Mouse (Mus musculus) spleen, adult 12 weeks (tissue): ENCODE results near the gene Wdfy3.

Experiments
- DNase-seq: peaks from one replicate; pipeline ENCODE4 v3.0.0; 2022; ENCODE audit warnings: low spot score

Wdfy3 gene

GRCm38 (mm10) chr5:102055130-102055641 lies 14.5 kb downstream of the Wdfy3 start:
- DNase-seq = no peak

DNA sequence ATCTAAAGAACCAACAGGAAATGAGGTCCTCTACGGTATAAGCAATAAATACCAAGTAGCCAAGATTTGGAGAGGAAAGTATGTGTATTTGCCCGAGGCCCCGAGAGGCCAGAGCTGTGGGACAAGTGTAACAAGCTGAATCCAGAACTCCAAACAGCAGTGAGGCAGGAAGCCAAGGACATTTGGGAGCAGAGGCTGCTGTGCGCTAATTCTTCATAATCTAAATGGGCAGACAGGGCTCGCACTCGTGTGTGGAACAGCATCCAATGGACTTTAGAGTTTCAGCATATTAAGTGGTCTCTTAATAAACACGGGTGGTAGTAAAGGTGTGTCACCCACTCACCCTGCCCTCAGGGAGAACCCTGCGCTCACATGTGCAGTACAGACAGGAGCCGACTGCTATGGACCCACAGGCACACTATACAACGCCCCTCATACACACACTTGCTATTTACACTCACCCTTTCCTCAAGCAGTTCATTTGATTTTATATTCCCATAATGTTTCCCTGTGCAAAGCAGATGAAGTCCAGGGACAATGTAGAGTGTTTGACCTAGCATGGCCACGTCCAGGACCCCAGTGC lies 15.1 kb downstream of the Wdfy3 start:
- DNase-seq = no peak

GRCm38 (mm10) chr5:102052906-102053305 lies 16.8 kb downstream of the Wdfy3 start:
- no peak for DNase-seq

DNA sequence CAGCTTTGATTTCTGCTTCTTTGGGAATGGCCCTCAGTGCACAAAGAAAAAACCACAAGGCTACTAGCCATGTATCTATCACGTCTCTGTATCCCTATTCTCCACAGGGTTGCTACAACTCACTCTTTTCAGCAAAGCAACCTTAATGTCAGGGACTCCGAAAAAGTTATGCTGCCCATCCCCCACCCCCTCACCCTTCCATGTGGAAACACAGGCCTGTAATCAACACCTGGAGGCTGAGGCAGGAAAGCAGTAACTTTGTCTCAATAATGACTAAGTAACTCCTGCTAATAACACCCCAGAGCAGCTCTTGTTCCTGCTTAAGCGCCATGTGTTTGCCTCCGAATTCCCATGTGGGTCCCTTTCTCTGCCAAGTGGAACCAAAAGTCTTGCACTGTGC lies 17.3 kb downstream of the Wdfy3 start:
- DNase-seq = no peak

DNA sequence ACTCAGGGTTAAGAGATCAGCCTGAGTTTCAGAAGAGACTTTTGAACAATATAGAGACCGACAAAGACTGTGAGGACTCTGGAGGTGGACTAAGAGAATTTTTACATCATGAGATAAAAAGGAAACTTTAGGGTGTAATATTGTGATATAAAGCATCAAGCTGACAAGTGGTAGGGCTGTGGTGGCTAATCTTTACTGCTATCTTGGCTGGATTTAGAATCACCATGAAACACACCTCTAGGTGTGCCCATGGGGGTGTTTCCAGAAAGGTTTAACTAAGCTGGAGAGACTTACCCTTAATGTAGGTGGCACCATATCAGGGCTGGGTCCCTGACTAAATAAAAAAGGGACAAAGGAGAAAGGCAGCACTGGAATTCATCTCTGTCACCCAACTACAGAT lies 19.0 kb downstream of the Wdfy3 start:
- DNase-seq = no peak

DNA sequence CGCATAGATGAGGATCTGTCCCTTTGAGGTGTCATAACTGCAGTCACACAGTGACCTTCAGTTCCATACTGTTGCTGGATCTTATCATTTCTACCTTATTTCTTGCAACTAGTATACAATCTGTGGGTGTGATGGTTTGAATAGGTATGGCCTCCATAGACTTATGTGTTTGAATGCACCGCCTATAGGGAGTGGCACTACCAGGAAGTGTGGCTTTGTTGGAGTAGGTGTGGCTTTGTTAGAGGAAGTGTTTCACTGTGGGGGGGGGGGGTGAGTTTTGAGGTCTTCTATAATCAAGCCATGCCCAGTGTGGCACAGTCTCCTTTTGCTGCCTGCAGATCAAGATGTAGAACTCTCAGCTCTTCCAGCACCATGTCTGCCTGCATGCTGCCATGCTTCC lies 21.3 kb downstream of the Wdfy3 start:
- DNase-seq = no peak

GRCm38 (mm10) chr5:102046617-102047116 lies 23.1 kb downstream of the Wdfy3 start:
- DNase-seq = no peak

- peak; percentile 26 for DNase-seq
Measured at GRCm38 (mm10) chr5:102045636-102046616, 23.8 kb downstream of the Wdfy3 start.

GRCm38 (mm10) chr5:102045177-102045576 lies 24.5 kb downstream of the Wdfy3 start:
- peak; percentile 13 for DNase-seq

- no peak for DNase-seq
Measured at GRCm38 (mm10) chr5:102033281-102033680, 36.4 kb downstream of the Wdfy3 start.

DNA sequence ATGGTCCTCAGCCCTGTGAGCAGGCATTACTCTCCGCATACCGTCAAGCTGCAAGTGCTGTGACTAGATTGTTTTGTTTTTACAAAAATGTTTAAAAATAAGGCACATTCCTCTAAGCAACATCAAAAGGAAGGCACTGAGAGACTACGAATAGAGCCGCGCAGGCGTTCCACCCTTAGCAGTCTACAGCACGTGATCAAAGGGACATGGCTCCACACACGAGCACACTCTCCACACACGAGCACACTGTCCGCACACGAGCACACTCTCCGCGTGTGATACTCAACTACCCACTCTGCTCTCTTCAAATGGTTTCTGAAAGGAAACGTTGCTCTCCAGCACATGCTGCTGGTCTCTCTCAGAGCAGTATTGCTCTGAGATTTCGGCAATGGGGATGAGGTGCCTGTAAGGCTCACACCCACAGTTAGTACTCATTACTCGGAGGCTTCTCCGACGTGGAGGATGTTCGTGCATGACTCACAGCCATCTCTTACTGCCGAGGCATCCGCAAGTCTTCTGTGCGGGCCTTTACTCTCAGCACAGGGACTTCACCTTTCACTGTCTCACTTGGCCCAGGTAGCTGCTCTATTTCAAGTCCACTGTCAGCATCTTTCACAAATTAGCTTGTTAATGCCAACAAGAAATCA lies 37.0 kb downstream of the Wdfy3 start:
- no peak for DNase-seq

GRCm38 (mm10) chr5:102032191-102032590 lies 37.5 kb downstream of the Wdfy3 start:
- no peak for DNase-seq

- DNase-seq = no peak
Measured at GRCm38 (mm10) chr5:102023376-102023775, 46.3 kb downstream of the Wdfy3 start.

- DNase-seq = no peak
Measured at GRCm38 (mm10) chr5:102022018-102022898, 47.5 kb downstream of the Wdfy3 start.

DNA sequence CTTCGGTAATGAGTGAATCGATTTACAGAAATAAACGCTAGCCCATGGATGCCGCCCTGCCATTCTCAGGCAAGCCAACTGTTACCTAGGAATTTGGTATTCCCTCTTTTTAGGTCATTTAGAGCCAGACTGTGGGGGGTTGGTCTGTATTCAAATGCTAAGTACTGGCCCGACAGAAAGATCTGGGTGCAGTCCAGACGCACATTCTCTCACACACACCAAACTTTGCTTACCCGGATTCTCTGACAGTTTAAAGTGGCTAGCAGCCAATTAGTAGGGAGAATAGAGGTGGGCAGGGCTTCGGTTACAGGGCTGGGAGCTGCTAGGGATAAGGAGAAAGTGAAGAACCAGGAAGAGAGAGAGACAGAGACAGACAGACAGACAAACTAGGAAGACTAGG lies 55.5 kb downstream of the Wdfy3 start:
- DNase-seq = no peak

GRCm38 (mm10) chr5:102013781-102014180 lies 55.9 kb downstream of the Wdfy3 start:
- no peak for DNase-seq

GRCm38 (mm10) chr5:102010961-102011360 lies 58.8 kb downstream of the Wdfy3 start:
- no peak for DNase-seq

DNA sequence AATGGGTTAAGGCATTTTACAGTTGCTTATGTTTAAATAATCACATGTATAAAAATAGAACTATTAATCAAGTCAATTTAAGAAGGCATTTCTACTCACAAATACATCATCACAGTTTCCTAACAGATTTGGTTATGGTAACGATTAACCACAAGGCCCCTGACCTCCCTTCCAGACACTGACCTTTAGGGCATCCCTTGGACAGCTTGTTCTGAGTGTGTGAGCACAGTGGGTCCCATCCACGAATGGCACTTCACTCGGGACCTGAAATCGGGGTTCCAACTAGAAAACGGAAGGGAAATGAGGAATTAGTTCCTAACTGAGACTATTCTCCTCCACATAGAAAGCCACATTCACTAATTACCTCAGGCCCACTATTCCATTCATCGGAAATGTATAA lies 60.1 kb downstream of the Wdfy3 start:
- DNase-seq = no peak

DNA sequence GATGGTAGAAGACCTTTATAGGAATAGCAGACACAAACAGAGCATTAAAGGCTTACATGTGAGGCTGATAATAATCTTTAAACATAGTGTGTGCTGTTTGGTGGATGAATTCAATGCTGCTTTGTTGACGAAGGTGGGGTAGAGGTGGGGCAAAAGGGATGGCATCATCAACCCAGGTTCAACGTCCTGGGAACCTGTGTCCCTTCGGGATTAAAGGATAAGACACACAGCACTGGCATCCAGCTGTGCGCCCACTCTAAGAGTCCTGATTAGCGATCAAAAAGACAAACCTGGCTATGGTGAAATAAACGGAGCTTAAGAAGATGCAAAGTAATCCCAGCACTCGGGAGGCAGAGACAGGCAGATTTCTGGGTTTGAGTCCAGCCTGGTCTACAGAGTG lies 61.0 kb downstream of the Wdfy3 start:
- DNase-seq = no peak

DNA sequence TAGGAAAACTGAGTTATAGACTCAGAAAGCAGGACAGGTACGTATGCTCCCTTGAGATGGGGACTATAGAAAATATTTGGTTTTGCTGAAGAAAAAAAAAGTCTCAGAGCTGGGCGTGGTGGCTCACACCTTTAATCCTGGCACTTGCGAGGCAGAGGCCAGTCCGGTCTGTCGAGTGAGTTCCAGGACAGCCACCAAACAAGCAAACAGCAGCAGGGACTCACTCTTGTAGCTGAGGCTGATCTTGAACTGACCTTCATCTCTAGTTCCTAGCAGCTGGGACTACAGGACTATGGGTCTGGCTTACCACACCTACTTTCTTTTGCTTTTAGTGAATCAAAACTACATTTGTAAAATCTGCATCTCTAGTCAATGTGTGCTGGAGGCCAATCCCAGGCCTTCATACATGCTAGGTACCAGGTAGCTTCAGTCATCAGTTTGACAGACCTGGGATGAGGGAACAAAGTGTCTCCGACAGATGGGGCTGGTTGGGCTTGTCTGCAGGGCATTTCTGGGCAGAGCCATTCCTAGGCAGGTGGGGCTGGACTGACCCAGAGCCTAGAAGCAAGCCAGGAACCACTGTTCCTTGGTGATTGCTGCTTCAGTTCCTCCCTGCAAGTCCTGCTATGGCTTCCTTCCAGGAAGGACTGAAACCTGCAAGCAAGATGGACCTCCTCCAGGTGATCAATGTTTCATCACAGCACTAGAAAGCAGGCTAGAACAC lies 63.3 kb downstream of the Wdfy3 start:
- DNase-seq = no peak

DNA sequence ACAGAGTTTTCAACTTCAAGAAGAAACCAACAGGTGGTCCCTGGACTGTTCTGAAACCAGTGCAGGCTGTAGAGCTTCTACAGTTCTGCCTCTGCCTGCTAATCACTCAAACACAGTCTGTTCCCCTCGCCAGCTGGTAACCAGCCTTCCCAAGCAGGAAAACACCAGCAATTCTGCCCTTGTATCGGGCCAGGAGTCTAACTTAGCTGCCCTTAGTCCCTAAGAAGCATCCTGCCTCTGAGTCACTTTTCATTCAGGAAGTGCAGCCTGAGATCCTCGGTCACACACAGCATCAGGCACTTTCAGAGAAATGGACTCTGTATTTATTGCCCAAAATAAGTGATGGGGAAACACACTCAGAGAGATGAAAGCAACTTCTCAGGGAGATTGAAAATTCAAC lies 66.3 kb downstream of the Wdfy3 start:
- no peak for DNase-seq
